Mouse (Mus musculus) limb, embryonic 13.5 days (tissue): ENCODE results near the gene Fam240a. TPM values are rescaled to one million over a fixed set of nuclear protein-coding genes. Genes with fewer than 3 reads are reported as not detected.

Source experiments
- ATAC-seq: fragments of 200-750 bp; cut with Nextera tagmentation; 2 replicates; pipeline ENCODE4 v1.8.0; 2017; ENCODE audit warnings: low read depth, moderate number of reproducible peaks, moderate TSS enrichment; ENCODE audit not compliant: low FRiP score
- H3K27ac ChIP-seq: fragments of 300-500 bp; sonication (generic); 2 replicates; pipeline ENCODE4 v1.5.1; 2015; ENCODE audit warnings: inconsistent platforms, mild to moderate bottlenecking, moderate library complexity
- H3K27me3 ChIP-seq: fragments of 300-500 bp; sonication (generic); 2 replicates; pipeline ENCODE4 v1.6.1; 2015; ENCODE audit warnings: mild to moderate bottlenecking, inconsistent platforms
- H3K36me3 ChIP-seq: fragments of 300-500 bp; sonication (generic); 2 replicates; pipeline ENCODE4 v1.6.1; 2015; ENCODE audit warnings: inconsistent platforms, mild to moderate bottlenecking, moderate library complexity
- H3K4me1 ChIP-seq: fragments of 300-500 bp; sonication (generic); 2 replicates; pipeline ENCODE4 v1.6.1; 2015; ENCODE audit warnings: inconsistent platforms
- H3K4me2 ChIP-seq: fragments of 300-500 bp; sonication (generic); replicated peaks from 2 replicates; pipeline ENCODE4 v1.6.1; 2015; ENCODE audit warnings: inconsistent platforms, mild to moderate bottlenecking, moderate library complexity
- H3K4me3 ChIP-seq: fragments of 300-500 bp; sonication (generic); 2 replicates; pipeline ENCODE4 v1.5.1; 2015; ENCODE audit warnings: moderate library complexity, mild to moderate bottlenecking, inconsistent platforms
- H3K9ac ChIP-seq: fragments of 300-500 bp; sonication (generic); 2 replicates; pipeline ENCODE4 v1.6.1; 2015; ENCODE audit warnings: mild to moderate bottlenecking, inconsistent platforms
- H3K9me3 ChIP-seq: fragments of 300-500 bp; sonication (generic); 2 replicates; pipeline ENCODE4 v1.6.1; 2016; ENCODE audit warnings: inconsistent platforms
- WGBS: fragments of 180-500 bp; shearing (Covaris S2); methylation state at CpG from one replicate; pipeline ENCODE4 v1.1.7; 2015; 5-methylcytosine and 5-hydroxymethylcytosine counted together
- polyA plus RNA-seq: library from polyadenylated mRNA; unstranded; fragments of >200 nt; fragmentation: Nextera tagmentation; extraction: Ambion mirVana; gene quantifications from 2 replicates; pipeline ENCODE4 v1.2.1, GENCODE M21; 2015

The Fam240a gene
- polyA plus RNA-seq, 1 experiment from 2014 or later: not detected

GRCm38 (mm10) chr9:110907201-110907837 is 9.3 kb downstream of the Fam240a start:
- no peak overlapping the region for H3K4me3 ChIP-seq
- no peak overlapping the region for H3K9ac ChIP-seq
- H3K4me2 ChIP-seq: no peak overlapping the region
- no peaks in the 10 kb centered on the region for H3K36me3 ChIP-seq
- no peak overlapping the region for H3K27ac ChIP-seq
- no peak for ATAC-seq
- H3K27me3 ChIP-seq: no peaks in the 10 kb centered on the region
- no peaks in the 10 kb centered on the region for H3K4me1 ChIP-seq
- WGBS: 89% methylated on average over 11 of the region's 11 CpGs
- no peaks in the 10 kb centered on the region for H3K9me3 ChIP-seq

GRCm38 (mm10) chr9:110902271-110902670 is 14.4 kb downstream of the Fam240a start:
- WGBS: 88% methylated on average over 4 of the region's 4 CpGs
- no peaks in the 10 kb centered on the region for H3K36me3 ChIP-seq
- ATAC-seq: no peak
- H3K27ac ChIP-seq: no peak overlapping the region
- no peak overlapping the region for H3K4me3 ChIP-seq
- H3K4me2 ChIP-seq: no peak overlapping the region
- H3K9ac ChIP-seq: no peak overlapping the region
- H3K4me1 ChIP-seq: no peaks in the 10 kb centered on the region
- no peaks in the 10 kb centered on the region for H3K9me3 ChIP-seq
- H3K27me3 ChIP-seq: no peaks in the 10 kb centered on the region

GRCm38 (mm10) chr9:110901204-110901603 is 15.5 kb downstream of the Fam240a start:
- 83% methylated on average over 6 of the region's 6 CpGs for WGBS
- Histone ChIP-seq H3K36me3 (no peaks in the 10 kb centered on the region), H3K27ac (no peak overlapping the region), H3K27me3 (no peaks in the 10 kb centered on the region), H3K4me1 (peaks cover 4% of the 10 kb centered on the region), H3K4me2 (no peak overlapping the region), H3K9ac (no peak overlapping the region), H3K4me3 (no peak overlapping the region), H3K9me3 (no peaks in the 10 kb centered on the region)
- ATAC-seq: no peak

- no peaks in the 10 kb centered on the region for H3K27me3 ChIP-seq
- no peak overlapping the region for H3K4me3 ChIP-seq
- 59% methylated on average over 10 of the region's 10 CpGs for WGBS
- no peak for ATAC-seq
- no peak overlapping the region for H3K4me2 ChIP-seq
- no peak overlapping the region for H3K27ac ChIP-seq
- no peaks in the 10 kb centered on the region for H3K9me3 ChIP-seq
- H3K4me1 ChIP-seq: peaks cover 12% of the 10 kb centered on the region
- no peaks in the 10 kb centered on the region for H3K36me3 ChIP-seq
- H3K9ac ChIP-seq: no peak overlapping the region
Observed at GRCm38 (mm10) chr9:110899451-110900008, 17.1 kb downstream of the Fam240a start.

- Histone ChIP-seq H3K4me3 (0 out of 2 replicates have a peak overlapping the region, but pooled peaks have one; percentile 4), H3K4me2 (peak overlapping the region; percentile 45), H3K4me1 (peaks cover 12% of the 10 kb centered on the region), H3K27ac (no peak overlapping the region), H3K36me3 (no peaks in the 10 kb centered on the region), H3K27me3 (0 out of 2 replicates have a peak, but pooled peaks cover 3% of the 10 kb centered on the region), H3K9me3 (no peaks in the 10 kb centered on the region), H3K9ac (no peak overlapping the region)
- WGBS: 9% methylated on average over 6 of the region's 6 CpGs
- peak; percentile 38; the same call in 1 of the 2 replicates for ATAC-seq
Observed at GRCm38 (mm10) chr9:110896595-110896994, 20.1 kb downstream of the Fam240a start.

GRCm38 (mm10) chr9:110895994-110896393 is 20.7 kb downstream of the Fam240a start:
- H3K9ac ChIP-seq: no peak overlapping the region
- H3K27me3 ChIP-seq: 0 out of 2 replicates have a peak, but pooled peaks cover 3% of the 10 kb centered on the region
- no peaks in the 10 kb centered on the region for H3K9me3 ChIP-seq
- 8% methylated on average over 7 of the region's 7 CpGs for WGBS
- H3K4me2 ChIP-seq: peak overlapping the region; percentile 45
- 0 out of 2 replicates have a peak overlapping the region, but pooled peaks have one; percentile 4 for H3K4me3 ChIP-seq
- H3K27ac ChIP-seq: no peak overlapping the region
- peak; percentile 45; the same call in 1 of the 2 replicates for ATAC-seq
- H3K36me3 ChIP-seq: no peaks in the 10 kb centered on the region
- peaks cover 12% of the 10 kb centered on the region for H3K4me1 ChIP-seq

- Histone ChIP-seq H3K4me2 (no peak overlapping the region), H3K27ac (no peak overlapping the region), H3K36me3 (no peaks in the 10 kb centered on the region), H3K4me1 (peaks cover 12% of the 10 kb centered on the region), H3K9me3 (no peaks in the 10 kb centered on the region), H3K9ac (no peak overlapping the region), H3K27me3 (0 out of 2 replicates have a peak, but pooled peaks cover 3% of the 10 kb centered on the region), H3K4me3 (no peak overlapping the region)
- WGBS: 53% methylated on average over 5 of the region's 5 CpGs
- no peak for ATAC-seq
Observed at GRCm38 (mm10) chr9:110895507-110895906, 21.2 kb downstream of the Fam240a start.

- 63% methylated on average over 10 of the region's 10 CpGs for WGBS
- ATAC-seq: no peak
Observed at GRCm38 (mm10) chr9:110893429-110893828, 23.2 kb downstream of the Fam240a start.

GRCm38 (mm10) chr9:110892552-110892951 is 24.1 kb downstream of the Fam240a start:
- Histone ChIP-seq H3K4me3 (no peak overlapping the region), H3K4me1 (peaks cover 12% of the 10 kb centered on the region), H3K4me2 (no peak overlapping the region), H3K36me3 (no peaks in the 10 kb centered on the region), H3K9me3 (no peaks in the 10 kb centered on the region), H3K9ac (no peak overlapping the region), H3K27ac (no peak overlapping the region), H3K27me3 (0 out of 2 replicates have a peak, but pooled peaks cover 3% of the 10 kb centered on the region)
- ATAC-seq: no peak
- WGBS: 81% methylated on average over 3 of the region's 3 CpGs

More at GRCm38 (mm10) chr9:110893429-110893828, 23.2 kb downstream of the Fam240a start:
- H3K4me3 ChIP-seq: no peak overlapping the region
- H3K27ac ChIP-seq: no peak overlapping the region
- H3K4me2 ChIP-seq: no peak overlapping the region
- H3K36me3 ChIP-seq: no peaks in the 10 kb centered on the region
- 0 out of 2 replicates have a peak, but pooled peaks cover 3% of the 10 kb centered on the region for H3K27me3 ChIP-seq
- H3K4me1 ChIP-seq: peaks cover 12% of the 10 kb centered on the region
- no peaks in the 10 kb centered on the region for H3K9me3 ChIP-seq
- no peak overlapping the region for H3K9ac ChIP-seq

GRCm38 (mm10) chr9:110891077-110891828 is 25.4 kb downstream of the Fam240a start:
- H3K4me3 ChIP-seq: no peak overlapping the region
- no peaks in the 10 kb centered on the region for H3K9me3 ChIP-seq
- 0 out of 2 replicates have a peak, but pooled peaks cover 3% of the 10 kb centered on the region for H3K27me3 ChIP-seq
- H3K4me1 ChIP-seq: peaks cover 8% of the 10 kb centered on the region
- H3K36me3 ChIP-seq: no peaks in the 10 kb centered on the region
- no peak overlapping the region for H3K9ac ChIP-seq
- H3K27ac ChIP-seq: no peak overlapping the region
- no peak for ATAC-seq
- H3K4me2 ChIP-seq: no peak overlapping the region
- 78% methylated on average over 12 of the region's 12 CpGs for WGBS

GRCm38 (mm10) chr9:110890026-110890783 is 26.5 kb downstream of the Fam240a start:
- H3K4me1 ChIP-seq: no peaks in the 10 kb centered on the region
- H3K27ac ChIP-seq: no peak overlapping the region
- H3K4me2 ChIP-seq: no peak overlapping the region
- no peak overlapping the region for H3K4me3 ChIP-seq
- no peaks in the 10 kb centered on the region for H3K36me3 ChIP-seq
- no peak for ATAC-seq
- 0 out of 2 replicates have a peak, but pooled peaks cover 3% of the 10 kb centered on the region for H3K27me3 ChIP-seq
- H3K9me3 ChIP-seq: no peaks in the 10 kb centered on the region
- H3K9ac ChIP-seq: no peak overlapping the region
- 12% methylated on average over 21 of the region's 21 CpGs for WGBS
